Mouse (Mus musculus): ENCODE results near the gene Brca1. TPM values are rescaled to one million over a fixed set of nuclear protein-coding genes. Genes with fewer than 3 reads are reported as not detected.
A peak's percentile ranks its signal among the peaks of the same experiment; 100 is the strongest.

Brca1 gene
- polyA plus RNA-seq, 1 experiment from 2014 or later, result 24.7 TPM

- DNase-seq (ENCODE audit: low spot score) (peak; percentile 12), ATAC-seq (replicated peaks; ENCODE audit: insufficient number of reproducible peaks, low FRiP score, low TSS enrichment, low read depth) (no peak)
- H3K4me1 ChIP-seq (ENCODE audit: control insufficient read depth, insufficient read depth, low read length), result no peaks in the 10 kb centered on the region
- no peaks in the 10 kb centered on the region; the same call in 1 of the 2 replicates for H3K36me3 ChIP-seq (replicated peaks; ENCODE audit: control insufficient read depth, insufficient read depth, low read depth, low read length)
- peak overlapping the region; percentile 78 for H3K9ac ChIP-seq (replicated peaks; ENCODE audit: low read length)
- no peaks in the 10 kb centered on the region for H3K9me3 ChIP-seq (replicated peaks; ENCODE audit: control insufficient read depth, low read length)
- 19% methylated on average over 8 of the region's 8 CpGs for WGBS
- peak overlapping the region; percentile 72 for H3K4me3 ChIP-seq (ENCODE audit: low read depth, low read length)
- no peak overlapping the region for H3K27ac ChIP-seq (replicated peaks; ENCODE audit: low read depth, low read length)
- no peaks in the 10 kb centered on the region for H3K27me3 ChIP-seq (ENCODE audit: control insufficient read depth, insufficient read depth, low read length)
- H3K4me2 ChIP-seq (ENCODE audit: low read depth, low read length), result peak overlapping the region; percentile 61
These were observed 1.7 kb upstream of the Brca1 start for GRCm38 (mm10) chr11:101553354-101553930.

GRCm38 (mm10) chr11:101552476-101553300, 933 bp upstream of the Brca1 start:
- H3K4me3 ChIP-seq (ENCODE audit: low read depth, low read length), result peak overlapping the region; percentile 72
- ATAC-seq (replicated peaks; ENCODE audit: insufficient number of reproducible peaks, low FRiP score, low TSS enrichment, low read depth), result peak; percentile 97
- under 1% methylated on average over 37 of the region's 37 CpGs for WGBS

GRCm38 (mm10) chr11:101548526-101548925, 3.2 kb downstream of the Brca1 start:
- no peak overlapping the region for H3K4me3 ChIP-seq (ENCODE audit: low read depth, low read length)
- DNase-seq (ENCODE audit: low spot score) (no peak), ATAC-seq (replicated peaks; ENCODE audit: insufficient number of reproducible peaks, low FRiP score, low TSS enrichment, low read depth) (no peak)
- H3K9me3 ChIP-seq (replicated peaks; ENCODE audit: control insufficient read depth, low read length), result no peaks in the 10 kb centered on the region
- H3K36me3 ChIP-seq (replicated peaks; ENCODE audit: control insufficient read depth, insufficient read depth, low read depth, low read length), result no peaks in the 10 kb centered on the region; the same call in 1 of the 2 replicates
- no peaks in the 10 kb centered on the region for H3K4me1 ChIP-seq (ENCODE audit: control insufficient read depth, insufficient read depth, low read length)
- no peak overlapping the region for H3K4me2 ChIP-seq (ENCODE audit: low read depth, low read length)
- no peaks in the 10 kb centered on the region for H3K27me3 ChIP-seq (ENCODE audit: control insufficient read depth, insufficient read depth, low read length)
- H3K9ac ChIP-seq (replicated peaks; ENCODE audit: low read length), result no peak overlapping the region
- no peak overlapping the region for H3K27ac ChIP-seq (replicated peaks; ENCODE audit: low read depth, low read length)

More at GRCm38 (mm10) chr11:101552476-101553300, 933 bp upstream of the Brca1 start:
- Histone ChIP-seq H3K4me1 (ENCODE audit: control insufficient read depth, insufficient read depth, low read length) (no peaks in the 10 kb centered on the region), H3K4me2 (ENCODE audit: low read depth, low read length) (peak overlapping the region; percentile 61), H3K36me3 (replicated peaks; ENCODE audit: control insufficient read depth, insufficient read depth, low read depth, low read length) (no peaks in the 10 kb centered on the region), H3K9ac (replicated peaks; ENCODE audit: low read length) (peak overlapping the region; percentile 78), H3K27ac (replicated peaks; ENCODE audit: low read depth, low read length) (peak overlapping the region; percentile 73), H3K27me3 (ENCODE audit: control insufficient read depth, insufficient read depth, low read length) (no peaks in the 10 kb centered on the region), H3K9me3 (replicated peaks; ENCODE audit: control insufficient read depth, low read length) (no peaks in the 10 kb centered on the region)
- peak; percentile 98 for DNase-seq (ENCODE audit: low spot score)

GRCm38 (mm10) chr11:101544132-101544531, 7.6 kb downstream of the Brca1 start:
- Histone ChIP-seq H3K4me3 (ENCODE audit: low read depth, low read length) (no peak overlapping the region), H3K36me3 (replicated peaks; ENCODE audit: control insufficient read depth, insufficient read depth, low read depth, low read length) (no peaks in the 10 kb centered on the region; the same call in 1 of the 2 replicates), H3K9ac (replicated peaks; ENCODE audit: low read length) (no peak overlapping the region), H3K27me3 (ENCODE audit: control insufficient read depth, insufficient read depth, low read length) (no peaks in the 10 kb centered on the region), H3K27ac (replicated peaks; ENCODE audit: low read depth, low read length) (no peak overlapping the region), H3K4me2 (ENCODE audit: low read depth, low read length) (no peak overlapping the region), H3K4me1 (ENCODE audit: control insufficient read depth, insufficient read depth, low read length) (no peaks in the 10 kb centered on the region), H3K9me3 (replicated peaks; ENCODE audit: control insufficient read depth, low read length) (no peaks in the 10 kb centered on the region)
- 88% methylated on average over 1 of the region's 1 CpGs for WGBS
- ATAC-seq (replicated peaks; ENCODE audit: insufficient number of reproducible peaks, low FRiP score, low TSS enrichment, low read depth) (no peak), DNase-seq (ENCODE audit: low spot score) (no peak)

- 91% methylated on average over 9 of the region's 9 CpGs for WGBS
- Histone ChIP-seq H3K4me1 (ENCODE audit: control insufficient read depth, insufficient read depth, low read length) (no peaks in the 10 kb centered on the region), H3K4me2 (ENCODE audit: low read depth, low read length) (no peak overlapping the region), H3K4me3 (ENCODE audit: low read depth, low read length) (no peak overlapping the region), H3K27ac (replicated peaks; ENCODE audit: low read depth, low read length) (no peak overlapping the region), H3K9ac (replicated peaks; ENCODE audit: low read length) (no peak overlapping the region), H3K36me3 (replicated peaks; ENCODE audit: control insufficient read depth, insufficient read depth, low read depth, low read length) (no peaks in the 10 kb centered on the region; the same call in 1 of the 2 replicates), H3K27me3 (ENCODE audit: control insufficient read depth, insufficient read depth, low read length) (no peaks in the 10 kb centered on the region), H3K9me3 (replicated peaks; ENCODE audit: control insufficient read depth, low read length) (no peaks in the 10 kb centered on the region)
- DNase-seq (ENCODE audit: low spot score) (no peak), ATAC-seq (replicated peaks; ENCODE audit: insufficient number of reproducible peaks, low FRiP score, low TSS enrichment, low read depth) (no peak)
These were observed 8.2 kb downstream of the Brca1 start for GRCm38 (mm10) chr11:101543533-101543932.

GRCm38 (mm10) chr11:101526686-101527085, 25.1 kb downstream of the Brca1 start:
- Histone ChIP-seq H3K9ac (replicated peaks; ENCODE audit: low read length) (no peak overlapping the region), H3K4me3 (ENCODE audit: low read depth, low read length) (no peak overlapping the region), H3K9me3 (replicated peaks; ENCODE audit: control insufficient read depth, low read length) (no peaks in the 10 kb centered on the region), H3K27me3 (ENCODE audit: control insufficient read depth, insufficient read depth, low read length) (no peaks in the 10 kb centered on the region), H3K27ac (replicated peaks; ENCODE audit: low read depth, low read length) (no peak overlapping the region), H3K36me3 (replicated peaks; ENCODE audit: control insufficient read depth, insufficient read depth, low read depth, low read length) (no peaks in the 10 kb centered on the region; the same call in 1 of the 2 replicates), H3K4me2 (ENCODE audit: low read depth, low read length) (no peak overlapping the region), H3K4me1 (ENCODE audit: control insufficient read depth, insufficient read depth, low read length) (no peaks in the 10 kb centered on the region)
- ATAC-seq (replicated peaks; ENCODE audit: insufficient number of reproducible peaks, low FRiP score, low TSS enrichment, low read depth), result no peak
- 86% methylated on average over 4 of the region's 4 CpGs for WGBS
- no peak for DNase-seq (ENCODE audit: low spot score)

- 92% methylated on average over 9 of the region's 9 CpGs for WGBS
These were observed 25.7 kb downstream of the Brca1 start for GRCm38 (mm10) chr11:101525936-101526595.

More at GRCm38 (mm10) chr11:101525936-101526595, 25.7 kb downstream of the Brca1 start:
- Histone ChIP-seq H3K4me2 (ENCODE audit: low read depth, low read length) (no peak overlapping the region), H3K4me3 (ENCODE audit: low read depth, low read length) (no peak overlapping the region), H3K27me3 (ENCODE audit: control insufficient read depth, insufficient read depth, low read length) (no peaks in the 10 kb centered on the region), H3K27ac (replicated peaks; ENCODE audit: low read depth, low read length) (no peak overlapping the region), H3K36me3 (replicated peaks; ENCODE audit: control insufficient read depth, insufficient read depth, low read depth, low read length) (no peaks in the 10 kb centered on the region; the same call in 1 of the 2 replicates), H3K9ac (replicated peaks; ENCODE audit: low read length) (no peak overlapping the region), H3K9me3 (replicated peaks; ENCODE audit: control insufficient read depth, low read length) (no peaks in the 10 kb centered on the region), H3K4me1 (ENCODE audit: control insufficient read depth, insufficient read depth, low read length) (no peaks in the 10 kb centered on the region)
- DNase-seq (ENCODE audit: low spot score) (no peak), ATAC-seq (replicated peaks; ENCODE audit: insufficient number of reproducible peaks, low FRiP score, low TSS enrichment, low read depth) (no peak)

All from embryonic facial prominence, embryonic 11.5 days (tissue).